Mouse (Mus musculus): ENCODE data around the gene Ppp1r26.

Gene Ppp1r26

DNA sequence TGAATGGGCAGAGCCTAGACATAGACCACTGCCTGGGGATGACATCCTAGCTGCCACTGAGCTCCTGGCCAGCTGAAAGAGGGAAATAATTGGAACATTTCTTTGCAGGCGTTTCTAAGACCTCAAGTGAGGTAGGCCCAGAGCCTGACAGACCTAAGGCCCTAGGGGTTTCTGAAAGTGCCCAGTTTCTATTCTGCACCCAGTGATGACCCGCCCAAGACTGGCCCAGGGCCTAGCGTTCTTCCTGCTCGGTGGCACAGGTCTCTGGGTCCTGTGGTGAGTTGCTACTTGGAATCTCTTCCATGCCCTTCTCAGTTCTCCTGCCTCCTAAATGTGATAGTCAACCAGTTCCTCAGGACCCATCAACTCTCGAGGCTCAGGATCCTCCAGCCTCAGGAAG lies 51.0 kb downstream of the Ppp1r26 start:
- no peak for DNase-seq (ENCODE audit: low read depth)

DNA sequence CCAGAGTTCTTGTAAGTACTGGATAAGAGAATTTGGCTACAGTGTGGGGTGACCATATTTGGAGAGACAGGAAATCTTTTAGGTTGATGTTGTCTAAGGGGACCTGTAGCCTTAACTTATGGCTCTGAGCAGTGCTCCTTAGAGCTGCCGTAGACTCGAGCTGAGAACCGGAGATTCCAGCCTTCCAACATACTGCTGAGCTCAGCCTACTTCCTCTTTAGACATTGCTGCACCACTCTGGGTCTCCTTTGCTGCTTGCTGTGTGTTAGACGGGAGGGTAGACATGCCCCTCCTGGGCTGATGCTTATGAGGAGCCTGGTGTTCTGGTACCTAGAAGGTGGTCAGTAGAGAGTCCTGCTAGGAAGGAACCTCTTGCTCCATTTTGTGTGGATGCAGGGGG lies 51.8 kb downstream of the Ppp1r26 start:
- DNase-seq (ENCODE audit: low read depth): no peak

DNA sequence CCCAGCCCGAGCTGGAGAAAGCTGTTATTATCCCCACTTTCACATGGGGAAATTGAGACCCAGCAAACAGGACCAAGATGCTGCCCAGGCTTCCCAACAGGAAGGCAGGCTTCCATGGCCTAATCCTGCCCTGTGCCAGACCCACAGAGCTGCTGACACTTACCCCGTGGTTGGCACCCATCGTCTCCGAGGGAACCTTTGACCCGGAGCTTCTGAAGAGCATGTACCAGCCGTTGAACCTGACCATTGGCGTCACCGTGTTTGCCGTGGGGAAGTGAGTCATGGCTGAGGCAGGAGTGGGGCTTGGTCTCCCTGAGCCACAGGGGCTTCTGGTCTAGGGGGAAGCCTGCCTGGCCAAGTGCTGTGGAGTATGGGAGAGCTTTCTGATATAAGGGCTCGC lies 56.4 kb downstream of the Ppp1r26 start:
- DNase-seq (ENCODE audit: low read depth): no peak

DNA sequence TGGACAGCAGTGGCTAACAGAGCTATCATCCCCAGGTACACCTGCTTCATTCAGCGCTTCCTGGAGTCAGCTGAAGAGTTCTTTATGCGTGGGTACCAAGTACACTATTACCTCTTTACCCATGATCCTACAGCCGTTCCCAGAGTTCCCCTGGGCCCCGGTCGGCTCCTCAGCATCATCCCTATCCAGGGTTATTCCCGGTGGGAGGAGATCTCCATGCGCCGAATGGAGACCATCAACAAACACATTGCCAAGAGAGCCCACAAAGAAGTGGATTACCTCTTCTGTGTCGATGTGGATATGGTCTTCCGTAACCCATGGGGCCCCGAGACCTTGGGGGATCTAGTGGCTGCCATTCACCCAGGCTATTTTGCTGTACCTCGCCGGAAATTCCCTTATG lies 58.1 kb downstream of the Ppp1r26 start:
- DNase-seq (ENCODE audit: low read depth): no peak

All from c-Kit-positive CD71-negative TER-119-negative erythroid progenitor cells, embryonic 14.5 days (primary cell).